Mouse (Mus musculus): ENCODE results near the gene Rad23a. TPM values are rescaled to one million over a fixed set of nuclear protein-coding genes. Genes with fewer than 3 reads are reported as not detected.

The Rad23a gene
- polyA plus RNA-seq, 1 experiment from 2014 or later, result 75.7 TPM

DNA sequence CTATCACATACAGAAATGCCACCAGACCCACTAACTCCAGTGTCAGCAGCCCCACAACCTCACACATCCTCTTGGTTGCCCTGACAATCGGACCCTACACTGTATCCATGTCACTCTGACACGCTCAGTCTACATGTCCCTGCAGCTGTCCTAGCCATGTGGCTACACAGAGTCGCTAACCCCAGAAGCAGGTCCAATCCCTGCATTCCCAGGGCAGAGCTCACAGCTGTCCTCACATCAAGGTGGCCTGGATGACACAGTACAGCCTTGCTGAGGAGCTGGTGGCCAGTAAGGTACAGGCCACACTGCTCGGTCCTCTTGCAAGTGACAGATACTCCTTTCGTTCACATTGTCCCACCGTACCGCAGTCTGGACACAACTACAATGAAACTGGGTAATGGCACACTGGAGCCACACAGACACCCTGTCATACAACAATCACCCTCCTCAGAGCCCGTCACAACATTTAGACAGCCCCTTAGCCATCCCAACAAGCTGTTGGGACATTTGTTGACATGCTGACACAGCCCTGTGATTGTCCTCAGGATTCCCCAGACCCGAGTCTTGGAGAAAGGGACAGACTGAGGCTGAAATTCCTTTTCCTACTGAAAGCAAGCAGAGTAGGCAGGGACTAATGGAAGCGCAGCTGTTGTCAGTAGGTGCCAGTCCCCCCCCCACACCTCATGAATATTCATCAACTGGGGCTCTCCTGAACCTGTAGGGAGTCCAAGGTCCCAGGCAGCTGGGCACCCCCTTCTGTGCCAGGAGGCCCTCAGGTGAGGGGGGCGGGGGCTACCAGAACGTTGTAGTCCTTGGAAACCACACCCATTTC, 31.1 kb downstream of the Rad23a start:
- Histone ChIP-seq H3K9me3 (ENCODE audit: control insufficient read depth, low read length) (no peaks in the 10 kb centered on the region), H3K36me3 (replicated peaks; ENCODE audit: control insufficient read depth, insufficient read depth) (no peaks in the 10 kb centered on the region), H3K4me2 (replicated peaks) (no peak overlapping the region), H3K4me1 (replicated peaks; ENCODE audit: control insufficient read depth, insufficient read depth, low read length) (peaks cover 9% of the 10 kb centered on the region), H3K27me3 (ENCODE audit: control insufficient read depth, insufficient read depth, low read length) (peaks cover 30% of the 10 kb centered on the region), H3K27ac (peak overlapping the region; percentile 61), H3K4me3 (replicated peaks; ENCODE audit: low read length) (no peak overlapping the region), H3K9ac (0 out of 2 replicates have a peak overlapping the region, but pooled peaks have one; percentile 7)
- DNase-seq (ENCODE audit: low spot score) (no peak), ATAC-seq (ENCODE audit: low FRiP score) (no peak)
- WGBS, result 41% methylated on average over 12 of the region's 12 CpGs

DNA sequence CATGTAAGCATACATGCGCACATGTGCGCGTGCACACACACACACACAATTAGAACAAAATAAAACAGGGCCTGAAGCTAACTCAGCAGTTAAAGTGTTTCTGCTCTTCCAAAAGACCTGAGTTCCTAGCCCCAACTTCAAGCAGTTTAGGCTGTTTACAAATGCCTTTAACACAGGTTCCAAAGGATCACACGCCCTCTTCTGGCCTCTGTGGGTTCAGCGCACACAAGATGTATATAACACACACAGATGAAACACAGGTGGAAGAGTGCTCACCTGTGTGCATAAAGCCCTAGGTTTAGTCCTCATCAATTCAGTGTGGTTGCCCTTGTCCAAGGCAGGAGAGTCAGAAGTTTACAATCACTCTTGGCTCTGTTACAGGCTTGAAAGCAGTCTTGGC, 34.4 kb downstream of the Rad23a start:
- 94% methylated on average over 5 of the region's 5 CpGs for WGBS
- ATAC-seq (ENCODE audit: low FRiP score), result no peak
- Histone ChIP-seq H3K4me3 (replicated peaks; ENCODE audit: low read length) (no peak overlapping the region), H3K36me3 (replicated peaks; ENCODE audit: control insufficient read depth, insufficient read depth) (no peaks in the 10 kb centered on the region), H3K4me1 (replicated peaks; ENCODE audit: control insufficient read depth, insufficient read depth, low read length) (peaks cover 4% of the 10 kb centered on the region), H3K27me3 (ENCODE audit: control insufficient read depth, insufficient read depth, low read length) (peaks cover 53% of the 10 kb centered on the region), H3K9ac (no peak overlapping the region), H3K27ac (no peak overlapping the region), H3K4me2 (replicated peaks) (no peak overlapping the region), H3K9me3 (ENCODE audit: control insufficient read depth, low read length) (no peaks in the 10 kb centered on the region)
- no peak for DNase-seq (ENCODE audit: low spot score)

DNA sequence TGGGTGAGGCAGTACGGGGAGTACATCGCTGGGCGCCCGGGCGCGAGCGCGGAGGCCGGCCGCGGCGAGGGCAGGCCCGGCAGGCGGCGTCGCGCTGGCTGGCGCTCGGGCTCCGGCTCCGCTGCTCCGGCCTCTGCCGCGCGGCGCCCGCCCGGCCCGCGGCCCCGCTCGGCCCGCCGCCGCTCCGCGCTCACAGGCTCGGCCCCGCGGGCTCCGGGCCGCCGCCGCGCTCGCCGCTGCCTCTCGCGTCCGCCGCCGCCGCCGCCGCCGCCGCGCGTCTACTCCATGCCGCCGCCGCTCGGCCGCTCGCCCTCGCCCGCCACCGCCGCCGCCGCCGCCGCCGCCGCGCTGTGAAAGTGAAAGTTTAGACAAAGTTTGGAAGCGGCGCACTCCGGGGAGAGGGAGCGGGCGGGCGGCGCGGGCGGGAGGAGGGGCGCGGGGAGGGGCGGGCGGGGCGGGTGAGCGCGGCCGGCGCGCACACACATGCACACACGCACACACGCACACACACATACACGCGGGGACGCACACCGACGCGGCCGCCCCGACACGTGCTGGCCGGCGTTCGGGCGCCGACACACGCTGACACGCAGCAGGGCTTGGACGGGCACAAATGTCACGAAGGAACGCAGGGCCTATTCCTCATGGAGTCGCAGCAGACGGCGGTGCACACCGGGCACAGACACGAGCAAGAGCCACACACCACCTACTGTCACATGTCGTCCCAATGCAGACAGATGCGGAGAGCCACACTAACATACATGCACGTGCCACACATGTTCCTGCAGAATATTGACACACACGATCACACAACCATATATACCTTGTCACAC, 40.2 kb downstream of the Rad23a start, which contains the start of gene Nfix:
Nfix (minus strand) TSS at position 346 of the 833 bp plus-strand sequence.
- H3K4me2 ChIP-seq (replicated peaks), result peak within 1 kb of the TSS; percentile 92
- H3K27ac ChIP-seq, result peak within 1 kb of the TSS; percentile 86
- peak within 1 kb of the TSS; percentile 85 for H3K9ac ChIP-seq
- H3K36me3 ChIP-seq (replicated peaks; ENCODE audit: control insufficient read depth, insufficient read depth), result peaks cover 6% of the 10 kb centered on the region; the same call in 1 of the 2 replicates
- 2% methylated on average over 53 of the region's 125 CpGs for WGBS
- ATAC-seq (ENCODE audit: low FRiP score) (peak; percentile 51), DNase-seq (ENCODE audit: low spot score) (no peak)
- peak within 1 kb of the TSS; percentile 44 for H3K4me3 ChIP-seq (replicated peaks; ENCODE audit: low read length)
- no peaks in the 10 kb centered on the region; the same call in 1 of the 2 replicates for H3K4me1 ChIP-seq (replicated peaks; ENCODE audit: control insufficient read depth, insufficient read depth, low read length)
- peaks cover 89% of the 10 kb centered on the region for H3K27me3 ChIP-seq (ENCODE audit: control insufficient read depth, insufficient read depth, low read length)
- no peaks in the 10 kb centered on the region for H3K9me3 ChIP-seq (ENCODE audit: control insufficient read depth, low read length)

DNA sequence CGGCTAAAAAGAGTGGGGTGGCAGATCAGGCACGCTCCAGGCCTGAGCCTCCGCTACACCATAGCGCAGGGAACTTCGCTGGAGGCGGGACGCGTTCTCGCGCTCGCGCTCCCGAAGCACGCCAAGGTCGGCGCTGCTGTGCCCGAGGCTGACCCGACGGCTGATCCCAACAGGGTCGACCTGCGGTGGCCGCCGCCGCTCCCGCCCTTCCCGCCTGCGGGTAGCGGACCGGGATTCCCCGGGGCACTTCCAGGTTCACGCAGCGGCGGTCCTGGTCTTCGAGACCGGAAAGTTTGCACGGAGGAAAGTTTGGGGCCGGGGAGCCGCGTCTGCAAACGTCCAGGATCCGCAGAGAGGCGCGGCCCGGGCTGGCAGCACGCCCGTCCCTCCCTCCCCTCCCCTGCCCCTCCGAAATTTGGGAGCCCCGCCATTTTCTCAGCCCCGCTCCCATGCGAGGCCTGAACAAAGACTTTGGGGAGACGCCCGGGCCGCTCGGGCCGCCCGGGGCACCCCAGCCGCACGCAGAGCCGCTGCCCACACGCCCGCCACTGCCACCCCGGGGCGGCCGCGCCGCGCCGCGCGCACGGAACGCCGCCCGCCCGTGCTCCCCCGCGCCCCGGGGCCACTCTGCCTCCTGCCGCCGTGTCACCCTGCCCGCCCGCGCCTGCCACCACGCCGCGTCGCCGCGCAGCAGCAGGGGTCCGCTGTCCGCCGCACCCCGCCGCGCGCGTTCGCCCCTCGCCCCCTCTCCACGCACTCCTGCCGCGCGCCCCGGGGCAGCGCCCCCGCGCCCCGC, 41.1 kb downstream of the Rad23a start:
- ATAC-seq (ENCODE audit: low FRiP score) (no peak), DNase-seq (ENCODE audit: low spot score) (no peak)
- Histone ChIP-seq H3K9me3 (ENCODE audit: control insufficient read depth, low read length) (no peaks in the 10 kb centered on the region), H3K36me3 (replicated peaks; ENCODE audit: control insufficient read depth, insufficient read depth) (peaks cover 6% of the 10 kb centered on the region; the same call in 1 of the 2 replicates), H3K9ac (peak overlapping the region; percentile 85), H3K27me3 (ENCODE audit: control insufficient read depth, insufficient read depth, low read length) (peaks cover 88% of the 10 kb centered on the region), H3K4me2 (replicated peaks) (peak overlapping the region; percentile 92), H3K4me3 (replicated peaks; ENCODE audit: low read length) (peak overlapping the region; percentile 44), H3K27ac (peak overlapping the region; percentile 86), H3K4me1 (replicated peaks; ENCODE audit: control insufficient read depth, insufficient read depth, low read length) (peaks cover 8% of the 10 kb centered on the region)
- under 1% methylated on average over 75 of the region's 108 CpGs for WGBS

DNA sequence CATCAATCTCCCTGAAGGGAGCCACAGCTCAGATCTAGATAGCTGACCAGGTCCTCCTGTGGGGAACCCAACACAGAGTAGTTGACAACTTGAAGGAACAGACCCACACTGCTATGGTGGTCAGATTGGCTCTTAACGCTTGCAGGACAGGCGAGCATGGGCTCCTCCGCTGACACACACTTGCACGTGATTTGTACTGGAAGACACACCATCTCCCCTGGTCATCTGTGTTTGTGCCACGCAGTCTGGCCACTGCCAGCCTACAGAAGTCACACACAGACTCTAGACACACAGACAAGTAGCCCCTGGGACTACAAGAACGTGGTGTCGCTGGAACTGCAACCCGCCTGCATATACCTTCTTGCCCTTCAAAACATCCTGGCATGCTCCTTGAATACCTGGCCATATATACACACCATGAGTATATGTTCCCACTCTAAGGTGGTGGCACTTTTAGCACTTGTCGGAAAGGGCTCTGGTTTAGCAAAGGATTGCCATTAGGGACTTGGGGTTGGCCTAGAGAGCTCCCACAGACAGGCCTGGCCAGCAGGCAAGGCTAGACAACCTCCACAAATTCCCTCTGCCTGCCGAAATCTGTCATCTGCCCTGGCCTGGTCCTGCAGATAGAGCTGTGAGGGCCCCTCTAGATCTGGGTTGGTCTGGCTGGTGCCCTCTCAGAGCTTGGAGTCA, 41.9 kb downstream of the Rad23a start:
- peaks cover 9% of the 10 kb centered on the region for H3K4me1 ChIP-seq (replicated peaks; ENCODE audit: control insufficient read depth, insufficient read depth, low read length)

DNA sequence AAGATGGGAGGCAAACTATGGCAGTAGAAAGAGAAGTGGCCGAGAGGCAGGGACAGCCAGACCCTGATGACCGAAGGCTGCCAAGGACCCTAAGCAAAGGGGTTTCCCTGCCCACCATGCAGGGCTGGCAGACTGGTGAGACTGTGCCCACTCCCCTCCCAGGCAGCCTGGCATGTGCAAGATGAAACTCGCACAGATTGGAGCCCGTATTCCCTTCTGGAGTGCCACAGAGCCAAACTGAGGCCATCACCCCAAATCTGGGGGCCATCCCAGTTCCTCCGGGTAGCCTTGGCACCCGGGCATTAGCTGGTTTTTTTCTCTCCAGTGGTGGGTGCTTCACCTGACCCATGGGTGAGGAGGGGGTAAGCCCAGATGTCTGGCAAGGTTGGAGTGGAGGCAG, 42.5 kb downstream of the Rad23a start:
- peak overlapping the region; percentile 86 for H3K27ac ChIP-seq
- peaks cover 9% of the 10 kb centered on the region for H3K4me1 ChIP-seq (replicated peaks; ENCODE audit: control insufficient read depth, insufficient read depth, low read length)
- ATAC-seq (ENCODE audit: low FRiP score) (no peak), DNase-seq (ENCODE audit: low spot score) (no peak)
- peaks cover 6% of the 10 kb centered on the region; the same call in 1 of the 2 replicates for H3K36me3 ChIP-seq (replicated peaks; ENCODE audit: control insufficient read depth, insufficient read depth)
- 65% methylated on average over 6 of the region's 6 CpGs for WGBS
- H3K9me3 ChIP-seq (ENCODE audit: control insufficient read depth, low read length), result no peaks in the 10 kb centered on the region
- H3K4me2 ChIP-seq (replicated peaks), result peak overlapping the region; percentile 92
- peak overlapping the region; percentile 44 for H3K4me3 ChIP-seq (replicated peaks; ENCODE audit: low read length)
- H3K27me3 ChIP-seq (ENCODE audit: control insufficient read depth, insufficient read depth, low read length), result peaks cover 88% of the 10 kb centered on the region
- H3K9ac ChIP-seq, result peak overlapping the region; percentile 85; the same call in 1 of the 2 replicates

More for the DNA sequence above, 41.9 kb downstream of the Rad23a start:
- WGBS, result 34% methylated on average over 10 of the region's 10 CpGs
- peaks cover 6% of the 10 kb centered on the region; the same call in 1 of the 2 replicates for H3K36me3 ChIP-seq (replicated peaks; ENCODE audit: control insufficient read depth, insufficient read depth)
- no peaks in the 10 kb centered on the region for H3K9me3 ChIP-seq (ENCODE audit: control insufficient read depth, low read length)
- H3K4me2 ChIP-seq (replicated peaks), result peak overlapping the region; percentile 92
- H3K9ac ChIP-seq, result peak overlapping the region; percentile 85
- DNase-seq (ENCODE audit: low spot score), result no peak
- peak overlapping the region; percentile 44 for H3K4me3 ChIP-seq (replicated peaks; ENCODE audit: low read length)
- peak overlapping the region; percentile 86 for H3K27ac ChIP-seq
- peaks cover 89% of the 10 kb centered on the region for H3K27me3 ChIP-seq (ENCODE audit: control insufficient read depth, insufficient read depth, low read length)
- no peak for ATAC-seq (ENCODE audit: low FRiP score)

DNA sequence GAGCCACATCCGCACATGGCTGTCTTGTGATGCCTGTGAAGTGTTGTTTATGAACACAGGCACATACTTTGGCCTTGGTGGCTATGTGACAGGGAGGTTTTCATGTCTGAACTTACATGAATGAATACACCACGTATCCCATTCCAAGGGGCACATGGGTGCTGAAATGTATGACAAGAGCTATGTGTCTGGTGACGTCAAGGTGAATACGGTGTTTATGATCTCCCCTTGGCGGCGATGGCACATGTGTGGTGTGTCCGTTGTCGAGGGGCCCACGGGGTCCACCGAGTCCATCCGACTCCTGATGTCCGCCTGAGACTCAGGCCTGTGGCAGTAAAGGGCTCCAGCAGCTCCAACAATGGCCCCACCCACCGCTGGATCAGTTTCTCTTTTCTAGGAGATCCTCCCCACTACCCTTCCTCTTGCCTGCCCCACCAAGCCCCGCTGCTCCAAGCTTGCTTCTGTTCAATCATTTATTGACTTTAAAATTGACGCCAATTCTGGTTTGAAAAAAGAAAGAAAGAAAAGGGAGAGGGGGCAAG, 43.1 kb downstream of the Rad23a start:
- H3K4me1 ChIP-seq (replicated peaks; ENCODE audit: control insufficient read depth, insufficient read depth, low read length), result peaks cover 12% of the 10 kb centered on the region
- H3K4me2 ChIP-seq (replicated peaks), result peak overlapping the region; percentile 92
- peak overlapping the region; percentile 44; the same call in 1 of the 2 replicates for H3K4me3 ChIP-seq (replicated peaks; ENCODE audit: low read length)
- H3K27ac ChIP-seq, result peak overlapping the region; percentile 86; the same call in 1 of the 2 replicates
- H3K27me3 ChIP-seq (ENCODE audit: control insufficient read depth, insufficient read depth, low read length), result peaks cover 83% of the 10 kb centered on the region
- H3K9me3 ChIP-seq (ENCODE audit: control insufficient read depth, low read length), result no peaks in the 10 kb centered on the region
- WGBS, result 78% methylated on average over 15 of the region's 15 CpGs
- H3K9ac ChIP-seq, result no peak overlapping the region
- ATAC-seq (ENCODE audit: low FRiP score) (no peak), DNase-seq (ENCODE audit: low spot score) (no peak)
- H3K36me3 ChIP-seq (replicated peaks; ENCODE audit: control insufficient read depth, insufficient read depth), result peaks cover 6% of the 10 kb centered on the region; the same call in 1 of the 2 replicates

DNA sequence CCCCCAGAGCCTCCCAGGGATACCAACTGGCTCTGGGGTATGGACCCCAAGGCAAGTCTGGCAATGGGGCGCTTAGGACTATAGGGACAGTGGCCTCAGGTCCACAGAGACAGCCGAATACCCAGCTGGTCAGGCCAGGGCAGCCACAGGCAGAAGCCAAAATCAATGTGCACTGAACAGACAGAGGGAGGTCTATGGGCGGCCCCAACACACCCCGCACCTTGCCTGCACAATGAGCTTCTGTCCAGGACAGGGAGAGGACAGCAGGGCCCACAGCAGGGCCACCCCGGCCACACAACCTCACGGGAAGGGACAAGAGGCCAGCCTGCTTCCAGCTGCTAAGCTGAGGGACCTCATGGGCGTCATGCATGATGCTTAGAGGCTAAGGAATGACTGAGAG, 46.0 kb downstream of the Rad23a start:
- 41% methylated on average over 7 of the region's 7 CpGs for WGBS
- DNase-seq (ENCODE audit: low spot score) (no peak), ATAC-seq (ENCODE audit: low FRiP score) (peak; percentile 29)
- Histone ChIP-seq H3K36me3 (replicated peaks; ENCODE audit: control insufficient read depth, insufficient read depth) (peaks cover 6% of the 10 kb centered on the region; the same call in 1 of the 2 replicates), H3K9ac (no peak overlapping the region), H3K4me3 (replicated peaks; ENCODE audit: low read length) (no peak overlapping the region), H3K27me3 (ENCODE audit: control insufficient read depth, insufficient read depth, low read length) (peaks cover 89% of the 10 kb centered on the region), H3K27ac (peak overlapping the region; percentile 88), H3K4me1 (replicated peaks; ENCODE audit: control insufficient read depth, insufficient read depth, low read length) (peaks cover 28% of the 10 kb centered on the region), H3K4me2 (replicated peaks) (peak overlapping the region; percentile 29), H3K9me3 (ENCODE audit: control insufficient read depth, low read length) (no peaks in the 10 kb centered on the region)
